Mouse (Mus musculus) ES-E14 (cell line): ENCODE results near the gene Srgap2.

ENCODE experiments used
- CHD2 ChIP-seq: IDR thresholded peaks from 2 replicates; pipeline ENCODE4 v1.6.1; 2014; ENCODE audit warnings: mild to moderate bottlenecking, low read depth, low read length, inconsistent platforms
- HCFC1 ChIP-seq: IDR thresholded peaks from 2 replicates; pipeline ENCODE4 v1.6.1; 2012; ENCODE audit warnings: low read length, inconsistent platforms, borderline replicate concordance; ENCODE audit not compliant: insufficient read depth
- MAFK ChIP-seq: IDR thresholded peaks from 2 replicates; pipeline ENCODE4 v1.6.1; 2014; ENCODE audit warnings: mild to moderate bottlenecking, low read depth, low read length, inconsistent platforms; ENCODE audit not compliant: insufficient read depth
- ZNF384 ChIP-seq: IDR thresholded peaks from 2 replicates; pipeline ENCODE4 v1.6.1; 2012; ENCODE audit warnings: low read depth, low read length, inconsistent platforms

DNA sequence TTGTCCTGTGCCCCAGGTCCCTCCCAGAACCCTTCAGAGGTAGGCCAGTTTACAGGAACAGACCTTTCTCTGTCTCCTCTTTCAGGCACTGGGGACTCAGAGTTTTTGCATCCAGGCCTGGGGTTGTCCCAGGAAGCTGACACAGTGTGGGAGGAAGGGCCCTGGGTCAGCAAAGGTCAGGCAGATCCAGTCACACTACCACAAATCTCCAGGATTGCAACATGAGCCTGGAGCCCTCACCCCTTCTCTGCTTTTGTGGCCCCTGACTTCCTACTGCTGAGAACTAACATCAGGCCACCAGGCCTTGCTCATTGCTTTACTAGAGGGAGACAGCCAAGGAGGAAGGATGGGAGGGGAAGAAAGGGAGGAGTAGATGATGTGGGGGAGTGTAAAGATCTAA, 250.3 kb downstream of the Srgap2 start:
- no peak for TF ChIP-seq ZNF384
- no peak for TF ChIP-seq CHD2
- no peak for TF ChIP-seq MAFK
- TF ChIP-seq HCFC1 = no peak
